In genomic region chr11:85799456-85799855, GRCm38 (mm10) we compare ENCODE assay signal across 19 mouse cellular contexts. TPM values are rescaled to one million over a fixed set of nuclear protein-coding genes. Genes with fewer than 3 reads are reported as not detected.
DNase-seq lines count a peak whose midpoint lies in the region; ATAC-seq and TF ChIP-seq lines count a peak whose summit lies in the region.
"Had no signal": no experiment of that assay in that cellular context is flagged by ENCODE, and none has a peak within 500 bp of the region (broad histone marks: within the 10 kb centered on the region; RNA-seq: fewer than 3 reads in every experiment).

No protein-coding gene starts in this region.

- ATAC-seq in erythroblast, adult 5-6 weeks (replicated peaks; ENCODE audit: low FRiP score, poor library complexity, severe bottlenecking) = peak; percentile 55
- ATAC-seq in liver, embryonic 14.5 days (ENCODE audit: insufficient read depth) = peak; percentile 73
- no peak for ATAC-seq in monocyte, adult 5-6 weeks (replicated peaks; ENCODE audit: insufficient number of reproducible peaks, low FRiP score, low TSS enrichment, poor library complexity, severe bottlenecking)
- ATAC-seq: hindbrain, embryonic 16.5 days had no signal

- no peak for TF ChIP-seq EP300 in heart, adult 2 months (IDR thresholded peaks at IDR 0.05; ENCODE audit: insufficient read depth, low read depth, low read length)
- peak; percentile 50; the same call in 1 of the 2 replicates for TF ChIP-seq EP300 in liver, embryonic 14.5 days (IDR thresholded peaks at IDR 0.05; ENCODE audit: low read depth)

- 39% methylated on average over 4 of the region's 4 CpGs for WGBS in heart, adult 2 months
- WGBS in liver, embryonic 14.5 days (ENCODE audit: insufficient replicate concordance) = 11% methylated on average over 4 of the region's 4 CpGs

- intact Hi-C loops in heart, adult 2 months (cut with DNase I) = no loop called here
- intact Hi-C loops in left cerebral cortex, postnatal 10 days (cut with DNase I) = no loop called here

- TF ChIP-seq POLR2A in heart, adult 2 months (IDR thresholded peaks at IDR 0.05; ENCODE audit: insufficient read depth, low read depth, low read length) = no peak

- H3K27me3 ChIP-seq in heart, adult 2 months (ENCODE audit: control insufficient read depth, insufficient read depth, low read length) = no peaks in the 10 kb centered on the region
- no peaks in the 10 kb centered on the region for H3K27me3 ChIP-seq in liver, embryonic 14.5 days (ENCODE audit: control insufficient read depth, insufficient read depth, low read length)
- H3K27me3 ChIP-seq: midbrain, embryonic 12.5 days had no signal

- H3K4me3 ChIP-seq in heart, adult 2 months = no peak overlapping the region
- H3K4me3 ChIP-seq in liver, embryonic 14.5 days (ENCODE audit: insufficient read depth in 1 of 2, low read depth in 2 of 2, low read length in 2 of 2) = peak overlapping the region; percentile 5 to 24; a peak in 3 of 4 replicates
- H3K4me3 ChIP-seq: midbrain, embryonic 12.5 days had no signal

- no peaks in the 10 kb centered on the region for H3K79me2 ChIP-seq in heart, adult 2 months (replicated peaks; ENCODE audit: control insufficient read depth, insufficient read depth, low read length)

- DNase-seq in heart, postnatal 4 days = peak; percentile 19
- no peak for DNase-seq in heart, adult 2 months
- DNase-seq in c-Kit-negative CD71-positive TER-119-positive erythroid progenitor cells, embryonic 14.5 days (ENCODE audit: low read depth, low spot score) = peak; percentile 54
- DNase-seq in liver, embryonic 14.5 days (ENCODE audit: low read depth in 3 of 3, low spot score in 3 of 3) = peak; percentile 43 to 60 (median 60)
- no peak for DNase-seq in left cerebral cortex, postnatal 10 days (ENCODE audit: extremely low spot score in 1 of 2, low spot score in 2 of 2)
- DNase-seq: cerebellum, adult 11-12 months; gastrocnemius, postnatal 36 days; lung, adult 2 months; right cerebral cortex, postnatal 14 days; thymus, adult 18-20 months had no signal

- H3K4me2 ChIP-seq in liver, embryonic 14.5 days (ENCODE audit: low read depth) = peak overlapping the region; percentile 60
- H3K4me2 ChIP-seq: midbrain, embryonic 12.5 days had no signal

- peaks cover 1% of the 10 kb centered on the region; the same call in 1 of the 2 replicates for H3K4me1 ChIP-seq in heart, adult 2 months (ENCODE audit: control insufficient read depth, insufficient read depth, low read length)
- peaks cover 48 to 55% of the 10 kb centered on the region in 2 experiments for H3K4me1 ChIP-seq in liver, embryonic 14.5 days (replicated peaks; ENCODE audit: control insufficient read depth in 2 of 2, insufficient read depth in 2 of 2, low read length in 1 of 2)
- H3K4me1 ChIP-seq: midbrain, embryonic 12.5 days had no signal

- no peak overlapping the region for H3K27ac ChIP-seq in heart, adult 2 months
- H3K27ac ChIP-seq in liver, embryonic 14.5 days = peak overlapping the region; percentile 77
- H3K27ac ChIP-seq: midbrain, embryonic 12.5 days had no signal

- no peaks in the 10 kb centered on the region for H3K36me3 ChIP-seq in heart, adult 2 months (ENCODE audit: control insufficient read depth, insufficient read depth, low read length)
- peaks cover 2% of the 10 kb centered on the region; the same call in 1 of the 2 replicates for H3K36me3 ChIP-seq in liver, embryonic 14.5 days (replicated peaks; ENCODE audit: control insufficient read depth, insufficient read depth, low read depth)
- H3K36me3 ChIP-seq: midbrain, embryonic 12.5 days had no signal

- H3K9ac ChIP-seq in heart, adult 2 months (ENCODE audit: low read depth, low read length) = no peak overlapping the region
- H3K9ac ChIP-seq in liver, embryonic 14.5 days (replicated peaks) = peak overlapping the region; percentile 28
- H3K9ac ChIP-seq: midbrain, embryonic 12.5 days had no signal

- no peak for TF ChIP-seq CTCF in heart, adult 2 months (IDR thresholded peaks at IDR 0.05)
- TF ChIP-seq CTCF in liver, embryonic 14.5 days (IDR thresholded peaks at IDR 0.05; ENCODE audit: low read depth) = peak; percentile 76

- no peaks in the 10 kb centered on the region for H3K9me3 ChIP-seq in liver, embryonic 14.5 days (ENCODE audit: control insufficient read depth, low read length)
- H3K9me3 ChIP-seq: midbrain, embryonic 12.5 days had no signal

RNA-seq across cellular contexts. Expression of gene Tbx2, which starts 32.9 kb away (rescaled TPM):
- total RNA-seq in heart, postnatal 4 days (2021) = 10 to 100 TPM; 11.3 to 11.5 TPM
- 1 to 10 TPM; 5.5 to 5.7 TPM for total RNA-seq in heart, adult 2 months (2021)
- polyA plus RNA-seq in heart, adult 2 months (2012; rRNA removed) = 6.9 and 7.5 TPM in 2 replicates
- 0.38 TPM in 1 of 2 replicates, not detected in the other for total RNA-seq in erythroblast, adult 5-6 weeks (2015; ENCODE audit: low replicate concordance)
- total RNA-seq in erythroblast, adult 5-6 weeks (2017; ENCODE audit: low replicate concordance) = 0.42 and 0.85 TPM in 2 replicates
- 0.97 and 1.3 TPM in 2 replicates for polyA plus RNA-seq in liver, embryonic 14.5 days (2012; rRNA removed)
- 0.15 and 0.29 TPM in 2 replicates for polyA plus RNA-seq in liver, embryonic 14.5 days (2014; fragmentation: Nextera tagmentation; extraction: Ambion mirVana)
- total RNA-seq in monocyte, adult 5-6 weeks (2017) = 0.19 to 0.95 TPM (median 0.21 TPM) in 3 replicates
- 1 to 10 TPM; 2.9 to 3.7 TPM for total RNA-seq in left cerebral cortex, postnatal 10 days (2021)

RNA-seq across cellular contexts. Expression of gene Gm11444, which starts 50.7 kb away (rescaled TPM):
- total RNA-seq in heart, postnatal 4 days (2021) = not detected
- not detected for total RNA-seq in heart, adult 2 months (2021)
- not detected in 2 replicates for polyA plus RNA-seq in heart, adult 2 months (2012; rRNA removed)
- not detected in 2 replicates for total RNA-seq in erythroblast, adult 5-6 weeks (2015; ENCODE audit: low replicate concordance)
- not detected in 2 replicates for total RNA-seq in erythroblast, adult 5-6 weeks (2017; ENCODE audit: low replicate concordance)
- polyA plus RNA-seq in liver, embryonic 14.5 days (2012; rRNA removed) = not detected in 2 replicates
- polyA plus RNA-seq in liver, embryonic 14.5 days (2014; fragmentation: Nextera tagmentation; extraction: Ambion mirVana) = not detected in 2 replicates
- not detected in 3 replicates for total RNA-seq in monocyte, adult 5-6 weeks (2017)
- not detected for total RNA-seq in left cerebral cortex, postnatal 10 days (2021)
- total RNA-seq: adrenal gland, postnatal 4 days; gastrocnemius, postnatal 36 days; layer of hippocampus, adult 8-10 months; left cerebral cortex, adult 8-10 months had no signal
- polyA plus RNA-seq: cortical plate, adult 2 months; hindbrain, embryonic 16.5 days; kidney, embryonic 14.5 days; lung, adult 2 months; midbrain, embryonic 12.5 days had no signal

Comparison
In these comparisons a context has a peak if more than half of its experiments do, and no peak if none do; other contexts are left out.
1. DNase-seq: peak in heart, postnatal 4 days (single experiment), c-Kit-negative CD71-positive TER-119-positive erythroid progenitor cells, embryonic 14.5 days (single experiment) and liver, embryonic 14.5 days (3 of 3); none in heart, adult 2 months (0 of 2) and left cerebral cortex, postnatal 10 days (0 of 2).